Mouse (Mus musculus) embryo, embryonic 11.5 days (tissue): ENCODE results near the gene Nr5a2.
A peak's percentile ranks its signal among the peaks of the same experiment; 100 is the strongest.
"Not testable (repeated sequence)": the region's sequence is repeated elsewhere in the genome, so short reads cannot be mapped to it uniquely, and the experiment has no call there.

Experiments used
- DNase-seq: peaks from one replicate; pipeline ENCODE4 v3.0.0-alpha.2; 2012; ENCODE audit warnings: low read depth, low spot score

Nr5a2 gene

DNA sequence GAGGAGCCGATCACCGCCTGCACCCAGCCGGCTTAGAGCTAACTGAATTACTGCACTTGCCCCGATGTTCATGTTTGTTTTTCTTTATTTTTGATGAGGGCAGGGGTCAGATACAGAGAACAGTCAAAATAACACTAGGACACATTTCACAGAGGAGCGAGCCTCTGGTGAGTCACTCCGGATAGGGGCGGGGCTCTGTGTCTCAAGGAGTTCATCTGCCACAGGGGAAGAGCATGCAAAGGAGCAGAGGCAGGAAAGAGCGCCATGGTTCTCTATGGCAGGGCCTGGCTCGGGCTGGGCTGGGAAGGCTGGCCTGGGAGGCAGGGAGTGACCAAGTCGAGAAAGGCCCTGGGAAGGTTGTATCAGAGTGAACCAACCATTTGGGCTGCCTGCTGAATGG is 121.0 kb downstream of the Nr5a2 start:
- DNase-seq, result no peak

- peak; percentile 16 for DNase-seq
Measured at GRCm38 (mm10) chr1:136832305-136833152, 127.7 kb downstream of the Nr5a2 start.

DNA sequence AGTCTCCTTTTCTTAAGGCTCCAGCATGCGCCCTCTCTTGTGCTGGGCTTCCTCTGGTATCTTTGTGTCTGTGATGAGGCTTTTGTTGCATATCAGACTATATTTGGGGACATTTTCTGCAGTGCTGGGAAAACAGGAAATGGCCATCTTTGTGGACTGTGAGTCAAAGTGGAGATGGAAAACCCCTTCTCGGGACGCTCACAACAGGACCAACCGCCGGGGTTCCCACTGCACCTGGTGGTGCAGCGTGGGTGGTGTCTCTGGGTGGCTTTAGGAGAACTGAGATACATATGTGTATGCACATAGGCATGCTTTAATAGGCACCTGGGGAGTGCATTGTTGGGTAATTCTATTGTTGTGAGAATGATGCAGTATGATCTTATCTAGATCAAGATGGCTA is 129.3 kb downstream of the Nr5a2 start:
- no peak for DNase-seq

DNA sequence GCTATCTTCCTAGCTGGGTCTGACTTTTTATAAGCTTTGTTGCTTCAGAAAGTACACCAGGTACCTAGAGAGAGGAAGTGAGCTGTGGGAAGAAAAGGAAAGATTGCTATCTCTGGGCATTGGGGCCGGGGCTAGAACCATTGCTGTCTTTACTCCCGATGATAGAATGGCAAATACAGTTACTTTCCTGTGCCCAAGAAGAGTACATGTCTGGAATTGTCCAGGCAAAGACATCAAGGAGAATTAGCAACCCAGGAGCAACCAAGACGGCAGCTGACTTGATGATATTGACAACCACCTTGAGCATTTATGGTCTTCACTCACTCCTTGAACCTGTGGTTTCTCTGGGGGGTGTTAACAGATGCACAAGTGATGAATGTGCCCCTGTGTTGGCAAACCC is 130.3 kb downstream of the Nr5a2 start:
- DNase-seq, result no peak

DNA sequence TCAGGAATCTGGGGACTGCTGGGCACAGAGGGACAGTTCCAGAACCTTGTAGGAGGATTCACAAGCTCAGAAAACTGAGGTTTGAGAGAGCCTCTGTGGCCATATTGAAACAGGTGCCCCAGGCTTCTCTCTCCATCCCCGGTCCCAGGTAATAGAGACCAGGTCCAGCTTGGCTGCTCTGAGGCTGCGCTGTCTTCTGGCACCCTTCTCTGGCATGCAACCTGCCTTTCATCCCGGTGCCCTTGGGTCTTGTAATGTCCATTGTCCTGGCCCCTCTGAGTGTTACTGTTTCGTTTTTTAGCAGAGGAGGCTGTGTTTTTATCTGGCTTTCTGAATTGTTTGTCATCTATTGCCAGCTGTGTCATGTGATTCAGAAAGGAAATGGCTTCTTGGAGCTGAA is 136.4 kb downstream of the Nr5a2 start:
- no peak for DNase-seq

DNA sequence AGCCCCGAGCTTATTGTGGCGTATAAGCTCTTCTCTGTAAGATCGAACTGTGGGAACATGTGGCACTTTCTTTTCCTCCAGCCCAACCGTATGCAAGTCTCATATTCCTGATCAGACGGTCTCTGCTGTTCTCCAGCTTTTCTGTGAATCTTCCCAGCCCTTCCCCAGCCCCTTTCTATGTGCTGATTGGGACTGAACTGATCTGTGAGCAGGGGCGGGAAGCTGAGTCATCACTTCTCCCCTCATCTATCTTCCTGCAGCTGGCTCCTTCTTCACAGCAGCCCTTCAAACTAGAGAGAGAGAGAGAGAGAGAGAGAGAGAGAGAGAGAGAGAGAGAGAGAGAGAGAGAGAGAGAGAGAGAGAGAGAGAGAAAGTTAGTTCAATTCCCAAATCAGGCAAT is 159.6 kb downstream of the Nr5a2 start:
- DNase-seq, result no peak

GRCm38 (mm10) chr1:136796361-136797090 is 163.7 kb downstream of the Nr5a2 start:
- no peak for DNase-seq

DNA sequence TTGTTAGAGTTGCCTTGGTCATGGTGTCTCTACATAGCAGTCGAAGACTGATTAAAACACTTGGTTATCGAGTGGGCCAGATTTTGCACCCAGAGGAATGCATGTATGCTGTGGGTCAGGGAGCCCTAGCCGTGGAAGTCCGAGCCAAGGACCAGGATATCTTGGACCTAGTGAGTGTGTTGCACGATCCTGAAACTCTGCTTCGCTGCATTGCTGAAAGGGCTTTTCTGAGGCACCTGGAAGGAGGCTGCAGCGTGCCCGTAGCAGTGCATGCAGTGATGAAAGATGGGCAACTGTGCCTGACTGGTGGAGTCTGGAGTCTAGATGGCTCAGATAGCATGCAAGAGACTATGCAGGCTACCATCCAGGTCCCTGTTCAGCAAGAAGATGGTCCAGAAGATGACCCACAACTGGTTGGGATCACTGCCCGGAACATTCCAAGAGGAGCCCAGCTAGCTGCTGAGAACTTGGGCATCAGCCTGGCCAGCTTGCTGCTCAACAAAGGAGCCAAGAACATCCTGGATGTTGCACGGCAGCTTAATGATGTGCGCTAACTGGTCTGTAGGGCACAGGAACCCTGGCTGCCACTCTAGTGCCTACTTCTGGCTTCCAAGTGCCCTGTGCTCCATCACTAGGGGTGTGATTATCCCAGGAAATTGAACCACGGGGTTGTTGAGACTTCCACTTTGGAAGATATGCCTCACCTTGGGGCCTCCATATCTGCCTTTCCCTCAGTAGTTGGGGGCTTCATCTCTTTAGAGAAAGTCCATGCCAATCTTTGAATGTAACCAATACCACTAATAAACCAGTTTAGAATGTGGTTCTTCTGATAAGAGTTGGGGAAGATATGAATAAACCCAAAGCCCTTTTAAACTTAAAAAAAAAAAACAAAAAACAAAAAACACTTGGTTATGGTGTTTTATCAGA is 167.0 kb downstream of the Nr5a2 start:
- DNase-seq, result not testable (repeated sequence)
